23 mouse cellular contexts compared by ENCODE assay signal in genomic region chr3:132942778-132943177, GRCm38 (mm10). TPM values are rescaled to one million over a fixed set of nuclear protein-coding genes. Genes with fewer than 3 reads are reported as not detected.
DNase-seq lines count a peak whose midpoint lies in the region; ATAC-seq and TF ChIP-seq lines count a peak whose summit lies in the region.
"Had no signal": no experiment of that assay in that cellular context is flagged by ENCODE, and none has a peak within 500 bp of the region (broad histone marks: within the 10 kb centered on the region; RNA-seq: fewer than 3 reads in every experiment).

No protein-coding gene starts in this region.

- no peak for ATAC-seq in kidney, embryonic 16.5 days (ENCODE audit: low FRiP score, low TSS enrichment)
- ATAC-seq: forebrain, embryonic 14.5 days; forebrain, embryonic 16.5 days had no signal

- TF ChIP-seq POLR2A in kidney, adult 2 months (IDR thresholded peaks at IDR 0.05; ENCODE audit: low read depth, low read length): no peak

- H3K4me1 ChIP-seq in heart, embryonic 10.5 days: peaks cover 24% of the 10 kb centered on the region
- H3K4me1 ChIP-seq in kidney, adult 2 months (ENCODE audit: control insufficient read depth, insufficient read depth, low read length): peaks cover 25% of the 10 kb centered on the region; the same call in 1 of the 2 replicates
- H3K4me1 ChIP-seq in kidney, embryonic 16.5 days (ENCODE audit: insufficient read depth, low read length): peaks cover 14% of the 10 kb centered on the region
- H3K4me1 ChIP-seq: forebrain, embryonic 12.5 days had no signal

- H3K27me3 ChIP-seq in heart, embryonic 10.5 days (ENCODE audit: insufficient read depth, poor library complexity, severe bottlenecking): 0 out of 2 replicates have a peak, but pooled peaks cover under 1% of the 10 kb centered on the region
- no peaks in the 10 kb centered on the region for H3K27me3 ChIP-seq in kidney, adult 2 months (replicated peaks; ENCODE audit: control insufficient read depth, insufficient read depth, low read length)
- peaks cover 4% of the 10 kb centered on the region; the same call in 1 of the 2 replicates for H3K27me3 ChIP-seq in kidney, embryonic 16.5 days (ENCODE audit: insufficient read depth, low read length)
- H3K27me3 ChIP-seq: embryonic facial prominence, embryonic 13.5 days; embryonic facial prominence, embryonic 15.5 days had no signal

- no peak overlapping the region for H3K4me3 ChIP-seq in heart, embryonic 10.5 days
- no peak overlapping the region for H3K4me3 ChIP-seq in kidney, adult 2 months (ENCODE audit: insufficient read depth, low read depth, low read length)
- no peak overlapping the region for H3K4me3 ChIP-seq in kidney, embryonic 16.5 days (ENCODE audit: low read length)
- H3K4me3 ChIP-seq: embryonic facial prominence, embryonic 13.5 days; embryonic facial prominence, embryonic 15.5 days; erythroblast, embryonic 14.5 days; forebrain, embryonic 10.5 days; forebrain, embryonic 12.5 days had no signal

- H3K9me3 ChIP-seq in heart, embryonic 10.5 days: no peaks in the 10 kb centered on the region
- no peaks in the 10 kb centered on the region for H3K9me3 ChIP-seq in kidney, embryonic 16.5 days (ENCODE audit: low read length)
- H3K9me3 ChIP-seq: embryonic facial prominence, embryonic 13.5 days; embryonic facial prominence, embryonic 15.5 days; forebrain, embryonic 10.5 days; forebrain, embryonic 12.5 days had no signal

- no peak for TF ChIP-seq CTCF in kidney, adult 2 months (conservative IDR thresholded peaks at IDR 0.05; ENCODE audit: insufficient read depth, insufficient read length, low read depth, low read length)

- H3K27ac ChIP-seq in heart, embryonic 10.5 days: no peak overlapping the region
- no peak overlapping the region for H3K27ac ChIP-seq in kidney, adult 2 months (ENCODE audit: insufficient read depth, low read depth, low read length)
- no peak overlapping the region for H3K27ac ChIP-seq in kidney, embryonic 16.5 days (ENCODE audit: low read length)
- H3K27ac ChIP-seq: embryonic facial prominence, embryonic 13.5 days; embryonic facial prominence, embryonic 15.5 days; forebrain, embryonic 10.5 days; forebrain, embryonic 12.5 days had no signal

- intact Hi-C loops in heart, postnatal 36 days (cut with DNase I): no loop called here

- WGBS in heart, embryonic 10.5 days: 87% methylated on average over 6 of the region's 6 CpGs
- WGBS in kidney, adult 2 months: 70% methylated on average over 6 of the region's 6 CpGs
- 77% methylated on average over 6 of the region's 6 CpGs for WGBS in kidney, embryonic 16.5 days

- H3K36me3 ChIP-seq in heart, embryonic 10.5 days: peaks cover 4% of the 10 kb centered on the region; the same call in 1 of the 2 replicates
- H3K36me3 ChIP-seq in kidney, adult 2 months (ENCODE audit: control insufficient read depth, insufficient read depth, low read length): no peaks in the 10 kb centered on the region
- H3K36me3 ChIP-seq in kidney, embryonic 16.5 days (ENCODE audit: insufficient read depth, low read length): 0 out of 2 replicates have a peak, but pooled peaks cover 3% of the 10 kb centered on the region
- H3K36me3 ChIP-seq: embryonic facial prominence, embryonic 15.5 days; forebrain, embryonic 10.5 days; forebrain, embryonic 12.5 days had no signal

- no peak overlapping the region for H3K9ac ChIP-seq in kidney, embryonic 16.5 days (replicated peaks; ENCODE audit: low read length)
- H3K9ac ChIP-seq: embryonic facial prominence, embryonic 13.5 days; embryonic facial prominence, embryonic 15.5 days; forebrain, embryonic 12.5 days had no signal

- H3K4me2 ChIP-seq in kidney, embryonic 16.5 days (replicated peaks; ENCODE audit: low read depth, low read length): no peak overlapping the region
- H3K4me2 ChIP-seq: embryonic facial prominence, embryonic 13.5 days; embryonic facial prominence, embryonic 15.5 days; forebrain, embryonic 12.5 days had no signal

- peak; percentile 68 for DNase-seq in heart, embryonic 10.5 days (ENCODE audit: low spot score)
- no peak for DNase-seq in heart, postnatal 36 days
- DNase-seq in kidney, adult 2 months: peak; percentile 52
- DNase-seq: adrenal gland, adult 2 months; adrenal gland, postnatal 10 days; adrenal gland, postnatal 25 days; cerebellum, adult 11 months; cerebellum, adult 18-20 months; cerebellum, adult 8-10 months; cerebellum, adult 9-11 months; cerebellum, postnatal 14 days; cerebellum, postnatal 36 days; embryo, embryonic 11 days had no signal

RNA-seq across cellular contexts. Expression of gene Npnt, which starts 7.3 kb away (rescaled TPM):
- 23.9 and 26.3 TPM in 2 replicates for polyA plus RNA-seq in heart, embryonic 10.5 days (2016; fragmentation: Nextera tagmentation; extraction: Ambion mirVana)
- total RNA-seq in heart, postnatal 36 days (2021): 1 to 10 TPM; 3.3 to 4.1 TPM
- 119 and 132 TPM in 2 replicates for polyA plus RNA-seq in kidney, adult 2 months (2012; rRNA removed)
- polyA plus RNA-seq in kidney, embryonic 16.5 days (2015; fragmentation: Nextera tagmentation; extraction: Ambion mirVana): 191 and 197 TPM in 2 replicates
- total RNA-seq: common myeloid progenitor, adult 5-6 weeks; MEL had no signal
- polyA plus RNA-seq: erythroblast, embryonic 14.5 days had no signal

Comparison
In these comparisons a context has a peak if more than half of its experiments do, and no peak if none do; other contexts are left out.
1. DNase-seq: peak in heart, embryonic 10.5 days (single experiment) and kidney, adult 2 months (single experiment); none in heart, postnatal 36 days (0 of 2).